Mouse (Mus musculus) fibroblast of lung, adult 2 months (primary cell): ENCODE measurements around the gene Ints12.

Experiments
- DNase-seq: peaks from one replicate; pipeline ENCODE4 v3.0.0-alpha.2; 2011; ENCODE audit warnings: low read depth

Ints12 gene

DNA sequence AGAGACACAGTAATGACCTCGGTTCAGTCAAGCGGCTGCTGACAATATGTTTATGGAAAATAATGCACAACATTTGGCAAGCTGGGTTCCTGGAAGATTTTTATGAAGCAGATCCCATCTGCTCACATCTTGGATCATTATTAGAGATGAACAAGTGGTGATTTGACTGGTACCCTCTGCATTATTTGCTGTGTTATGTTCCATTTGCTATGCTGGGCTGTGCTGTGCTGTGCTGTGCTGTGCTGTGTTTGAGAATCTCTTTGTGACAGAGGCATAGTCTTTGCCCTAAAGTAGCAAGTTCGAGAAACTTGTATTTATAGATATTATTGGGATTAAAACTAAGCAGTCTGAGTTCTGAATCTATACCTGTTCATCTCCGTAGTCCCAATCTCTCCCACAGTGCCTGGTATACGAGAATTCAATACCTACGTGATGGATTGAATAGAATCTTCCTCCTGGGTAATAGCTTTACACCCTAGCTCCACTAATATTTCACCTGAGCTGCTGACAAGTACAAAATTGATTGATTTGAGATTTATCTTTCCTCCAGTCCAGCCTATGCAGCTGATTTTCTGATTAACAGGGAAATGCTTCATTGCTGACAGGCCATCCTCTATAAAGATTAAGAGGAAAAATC lies 53.0 kb downstream of the Ints12 start:
- no peak for DNase-seq

DNA sequence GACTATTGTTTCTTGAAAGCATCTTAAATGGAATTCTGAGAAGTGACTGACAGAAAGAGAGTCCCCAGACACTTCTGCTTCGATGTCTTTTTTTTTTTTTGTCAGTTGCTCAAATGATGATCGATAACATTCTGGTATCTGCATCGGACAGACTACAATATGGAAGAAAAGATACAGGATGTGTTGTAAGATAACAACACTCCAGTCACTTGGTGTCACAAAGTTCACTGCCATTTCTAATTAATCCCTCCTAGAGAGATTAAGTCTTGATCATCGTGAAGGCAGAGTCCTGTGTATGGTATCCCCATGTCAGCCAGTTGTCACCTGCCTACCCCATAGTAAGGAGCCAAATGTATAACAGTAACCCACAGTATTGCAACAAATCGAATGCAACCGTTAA lies 60.0 kb downstream of the Ints12 start:
- DNase-seq: no peak

DNA sequence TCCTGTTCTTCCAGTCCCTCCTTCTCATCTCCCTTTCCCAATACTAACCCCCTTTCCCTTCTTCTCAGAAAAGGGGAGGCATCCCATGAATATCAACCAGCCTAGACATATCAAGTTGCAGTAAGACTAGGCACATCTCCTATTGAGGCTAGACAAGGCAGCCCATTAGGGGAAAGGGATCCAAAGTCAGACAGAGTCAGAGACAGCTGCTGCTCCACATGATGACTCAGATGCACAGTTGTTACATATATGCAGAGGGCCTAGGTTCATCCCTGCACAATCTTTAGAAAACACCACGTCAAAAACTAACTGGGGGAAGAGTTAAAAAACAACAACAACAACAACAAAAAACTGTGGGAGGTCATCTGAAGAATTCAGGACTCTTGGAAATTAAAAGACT lies 61.2 kb downstream of the Ints12 start:
- DNase-seq: no peak

GRCm38 (mm10) chr3:133153629-133154028 lies 62.0 kb downstream of the Ints12 start:
- no peak for DNase-seq

DNA sequence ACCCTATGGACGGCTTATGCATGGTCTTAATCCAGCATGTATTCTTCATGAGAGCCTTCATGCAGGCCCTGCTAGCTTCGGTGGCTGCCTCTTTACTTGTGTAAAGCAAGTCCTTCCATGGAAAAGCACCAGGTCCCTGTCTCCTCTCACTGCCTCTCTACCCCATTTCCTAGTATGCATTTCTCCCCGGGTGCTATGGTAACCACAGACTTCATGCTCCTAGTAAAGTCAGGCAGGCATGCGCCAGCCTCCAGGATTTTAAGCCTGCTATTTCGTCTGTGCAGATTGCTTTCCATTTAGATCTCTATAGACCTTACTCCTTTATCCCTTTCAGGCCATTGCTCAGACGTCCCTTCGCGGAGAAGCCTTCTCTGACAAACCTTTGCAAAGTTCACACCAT lies 63.0 kb downstream of the Ints12 start:
- no peak for DNase-seq

DNA sequence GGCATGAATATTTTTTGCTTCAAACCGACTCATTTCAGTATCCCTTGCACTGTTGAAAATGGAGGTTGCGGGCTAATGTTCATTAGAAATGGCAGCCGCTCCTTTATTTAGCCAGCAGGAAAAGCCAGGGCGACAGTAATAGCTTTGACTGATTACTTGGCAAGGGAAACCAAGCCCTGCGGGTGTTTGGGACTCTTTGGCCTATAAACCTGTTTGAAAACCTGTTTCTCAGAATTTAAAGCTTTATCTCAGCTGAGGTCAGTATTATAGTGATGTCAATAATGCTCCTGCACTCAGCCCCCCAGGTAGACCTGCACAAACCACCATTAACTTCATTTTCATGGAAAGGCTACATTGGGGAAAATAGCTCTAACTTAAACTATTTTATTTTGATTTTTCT lies 66.6 kb downstream of the Ints12 start:
- no peak for DNase-seq
